Mouse (Mus musculus) erythroid progenitor cell, adult 5-6 weeks (primary cell): ENCODE measurements around the gene Svs3a. TPM values are rescaled to one million over a fixed set of nuclear protein-coding genes. Genes with fewer than 3 reads are reported as not detected.
"Not testable (repeated sequence)": the region's sequence is repeated elsewhere in the genome, so short reads cannot be mapped to it uniquely, and the experiment has no call there.

Experiments used
- ATAC-seq: replicated peaks from 2 replicates; pipeline ENCODE4 v1.8.0; 2016; ENCODE audit warnings: moderate number of reproducible peaks, mild to moderate bottlenecking, moderate TSS enrichment, inconsistent platforms; ENCODE audit not compliant: poor library complexity, low FRiP score, severe bottlenecking
- total RNA-seq, 2 experiments: library from RNA; stranded (forward) in 1 of 2; stranded (reverse) in 1 of 2; fragments of 150-400 nt in 1 of 2; fragments of 186-747, 209-891 nt in 1 of 2; gene quantifications; 2 replicates each; pipeline versions ENCODE4 v1.2.3 to v1.2.4; 2015 to 2017; ENCODE audit warnings: low replicate concordance in 2 of 2

Gene Svs3a
- total RNA-seq (2015; ENCODE audit: low replicate concordance) (not detected in 2 replicates), total RNA-seq (2017; ENCODE audit: low replicate concordance) (not detected in 2 replicates)

DNA sequence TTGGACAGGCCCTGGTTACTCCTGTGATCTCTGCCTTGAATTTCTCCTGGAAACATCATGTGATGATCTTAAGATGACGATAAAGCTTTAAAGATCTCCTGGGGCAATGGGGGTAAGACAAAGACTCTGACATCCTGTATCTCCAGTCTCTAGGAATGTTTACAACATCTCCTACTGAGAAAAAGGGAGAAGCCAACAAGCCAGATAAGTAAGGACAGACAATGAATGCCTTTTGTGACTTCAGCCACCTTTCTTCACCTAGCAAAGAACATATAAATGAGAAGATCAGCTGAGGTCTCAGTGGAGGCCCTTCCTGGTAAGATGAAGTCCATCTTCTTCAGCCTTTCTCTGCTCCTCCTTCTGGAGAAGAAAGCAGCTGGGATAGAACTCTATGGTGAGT is at the start of gene Svs3a:
Gene Svs3a (plus strand): TSS at position 301 of the 400 bp plus-strand sequence.
- ATAC-seq, result not testable (repeated sequence)

DNA sequence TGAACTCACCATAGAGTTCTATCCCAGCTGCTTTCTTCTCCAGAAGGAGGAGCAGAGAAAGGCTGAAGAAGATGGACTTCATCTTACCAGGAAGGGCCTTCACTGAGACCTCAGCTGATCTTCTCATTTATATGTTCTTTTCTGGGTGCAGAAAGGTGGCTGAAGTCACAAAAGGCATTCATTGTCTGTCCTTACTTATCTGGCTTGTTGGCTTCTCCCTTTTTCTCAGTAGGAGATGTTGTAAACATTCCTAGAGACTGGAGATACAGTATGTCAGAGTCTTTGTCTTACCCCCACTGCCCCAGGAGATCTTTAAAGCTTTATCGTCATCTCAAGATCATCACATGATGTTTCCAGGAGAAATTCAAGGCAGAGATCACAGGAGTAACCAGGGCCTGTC is 32.5 kb upstream of the Svs3a start, which contains the start of gene Svs3b:
Gene Svs3b (minus strand): TSS at position 101 of the 400 bp plus-strand sequence.
- not testable (repeated sequence) for ATAC-seq

DNA sequence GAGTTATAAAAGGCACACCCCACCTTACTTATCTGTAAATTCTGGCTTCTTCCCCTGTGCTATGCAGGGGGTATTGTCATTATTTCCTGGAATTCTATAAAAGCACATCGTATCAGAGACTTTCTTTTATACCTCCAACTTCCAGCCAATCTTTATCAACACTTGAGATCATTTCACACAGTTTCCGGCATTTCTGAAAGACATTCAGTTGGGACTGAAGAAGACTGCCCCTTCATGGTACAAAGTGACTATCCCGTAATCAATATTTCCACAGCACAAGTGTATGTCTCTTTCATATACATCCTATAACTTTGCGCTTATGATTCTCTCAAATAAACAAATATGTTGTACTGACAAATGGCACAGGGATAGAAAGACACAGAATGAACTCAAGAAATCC is 10.7 kb upstream of the Svs3a start, which contains the start of gene Svs4:
Gene Svs4 (minus strand): TSS at position 101 of the 400 bp plus-strand sequence.
- no peak for ATAC-seq

DNA sequence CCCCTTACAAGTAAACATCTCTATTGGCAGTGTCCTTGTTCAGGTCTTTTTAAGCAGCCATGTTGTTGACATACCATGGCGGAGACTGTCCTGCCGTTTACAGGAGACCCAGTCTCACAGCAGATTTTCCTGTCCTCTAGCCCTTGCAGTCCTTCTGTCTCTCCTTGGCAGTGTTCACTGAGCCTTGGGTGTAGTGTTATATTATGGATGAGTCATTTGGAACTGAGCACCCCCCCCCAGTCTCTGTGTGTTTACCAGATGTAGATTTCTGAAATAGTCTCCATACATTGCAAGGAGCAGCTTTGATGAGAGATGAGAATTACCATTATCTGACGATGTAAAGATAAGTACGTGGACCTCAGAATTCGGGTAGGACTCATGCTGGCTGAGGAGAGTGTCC is 23.5 kb downstream of the Svs3a start:
- ATAC-seq, result no peak

DNA sequence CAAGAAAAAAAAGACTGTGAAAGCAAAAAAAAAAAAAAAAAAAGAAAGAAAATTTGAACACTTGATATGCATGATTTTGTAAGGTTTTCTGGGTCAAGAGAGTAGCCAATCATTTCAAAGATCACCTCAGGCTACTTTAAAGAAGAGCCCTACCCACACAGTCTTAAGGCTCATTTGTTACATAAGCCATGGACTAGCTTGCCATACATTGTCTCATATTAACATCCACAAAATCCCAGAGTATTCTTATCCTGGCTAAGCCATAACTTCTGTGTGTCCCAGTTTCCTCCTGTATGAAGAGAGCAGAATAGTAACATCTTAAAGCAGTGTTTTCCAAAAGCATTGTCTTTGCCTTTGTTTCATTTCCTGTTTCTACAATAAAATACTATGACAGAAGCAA is 26.4 kb downstream of the Svs3a start:
- ATAC-seq, result not testable (repeated sequence)

DNA sequence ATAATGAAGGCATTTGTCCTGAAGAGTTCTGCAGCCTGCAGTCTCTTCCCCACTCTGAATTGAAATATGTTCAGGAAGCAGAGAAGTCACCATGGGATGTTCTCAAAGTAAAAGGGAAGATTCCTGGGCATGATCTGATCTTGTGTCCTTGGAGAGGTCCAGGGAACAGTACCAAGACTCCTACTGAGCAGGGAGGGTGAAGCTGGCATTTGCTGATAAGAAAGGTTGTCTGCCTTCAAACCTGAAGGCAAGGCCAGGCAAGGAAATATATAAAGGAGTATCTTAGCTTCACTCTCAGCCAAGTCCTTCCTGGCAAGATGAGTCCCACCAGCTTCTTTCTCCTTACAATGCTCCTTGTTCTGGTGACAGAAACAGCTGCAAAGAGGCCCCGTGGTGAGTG is 27.4 kb downstream of the Svs3a start, which contains the start of gene Svs6:
Gene Svs6 (plus strand): TSS at position 301 of the 400 bp plus-strand sequence.
- not testable (repeated sequence) for ATAC-seq

DNA sequence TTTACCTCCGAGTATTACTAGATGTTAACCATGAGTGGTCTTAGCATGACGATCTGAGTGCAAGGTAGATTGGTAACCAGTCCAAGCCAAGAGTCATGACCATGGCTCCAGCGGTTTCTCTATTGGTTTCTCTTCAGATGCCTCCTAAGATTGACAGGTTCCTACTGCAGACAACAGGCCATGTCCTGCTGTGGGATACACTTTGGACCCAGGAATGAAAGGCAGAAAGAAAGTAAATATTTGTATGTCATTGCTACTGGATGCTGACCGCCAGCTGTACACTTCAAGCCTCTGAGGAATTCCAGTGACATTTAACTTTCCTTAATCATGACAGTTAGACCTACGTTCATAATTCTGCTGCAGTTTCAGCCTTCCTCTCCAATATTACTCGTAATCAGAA is 31.9 kb downstream of the Svs3a start:
- no peak for ATAC-seq

DNA sequence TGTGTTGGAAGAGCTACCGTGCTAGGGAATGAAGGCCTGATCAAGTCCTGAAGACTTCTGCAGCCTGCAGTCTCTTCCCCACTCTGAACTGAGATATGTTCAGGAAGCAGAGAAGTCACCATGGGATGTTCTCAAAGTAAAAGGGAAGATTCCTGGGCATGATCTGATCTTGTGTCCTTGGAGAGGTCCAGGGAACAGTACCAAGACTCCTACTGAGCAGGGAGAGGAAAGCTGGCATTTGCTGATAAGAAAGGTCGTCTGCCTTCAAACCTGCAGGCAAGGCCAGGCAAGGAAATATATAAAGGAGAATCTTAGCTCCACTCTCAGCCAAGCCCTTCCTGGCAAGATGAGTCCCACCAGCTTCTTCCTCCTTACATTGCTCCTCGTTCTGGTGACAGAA is 43.4 kb downstream of the Svs3a start, which contains the start of gene Svs5:
Gene Svs5 (plus strand): TSS at position 301 of the 400 bp plus-strand sequence.
- ATAC-seq, result not testable (repeated sequence)

Other genes with a start within 250 kb of the Svs3a start
- gene Stk4, start 218.9 kb upstream of the Svs3a start, total RNA-seq (2015; ENCODE audit: low replicate concordance), result 58.7 and 62.5 TPM in 2 replicates
- 40.8 and 74.2 TPM in 2 replicates for gene Stk4, start 218.9 kb upstream of the Svs3a start, total RNA-seq (2017; ENCODE audit: low replicate concordance)
- gene Tomm34, start 218.1 kb upstream of the Svs3a start, total RNA-seq (2015; ENCODE audit: low replicate concordance), result 17.3 and 21.8 TPM in 2 replicates
- 9.9 and 10.2 TPM in 2 replicates for gene Tomm34, start 218.1 kb upstream of the Svs3a start, total RNA-seq (2017; ENCODE audit: low replicate concordance)
- gene Kcns1, start 118.2 kb upstream of the Svs3a start, total RNA-seq (2015; ENCODE audit: low replicate concordance), result not detected in 2 replicates
- not detected in 2 replicates for gene Kcns1, start 118.2 kb upstream of the Svs3a start, total RNA-seq (2017; ENCODE audit: low replicate concordance)
- gene Wfdc5, start 106.5 kb upstream of the Svs3a start, total RNA-seq (2015; ENCODE audit: low replicate concordance), result not detected in 2 replicates
- not detected in 2 replicates for gene Wfdc5, start 106.5 kb upstream of the Svs3a start, total RNA-seq (2017; ENCODE audit: low replicate concordance)
- not detected in 2 replicates for gene Wfdc12, start 98.7 kb upstream of the Svs3a start, total RNA-seq (2015; ENCODE audit: low replicate concordance)
- gene Wfdc12, start 98.7 kb upstream of the Svs3a start, total RNA-seq (2017; ENCODE audit: low replicate concordance), result not detected in 2 replicates
- gene Wfdc15a, start 89.1 kb upstream of the Svs3a start, total RNA-seq (2015; ENCODE audit: low replicate concordance), result not detected in 2 replicates
- gene Wfdc15a, start 89.1 kb upstream of the Svs3a start, total RNA-seq (2017; ENCODE audit: low replicate concordance), result not detected in 2 replicates
- not detected in 2 replicates for gene Wfdc15b, start 67.6 kb upstream of the Svs3a start, total RNA-seq (2015; ENCODE audit: low replicate concordance)
- gene Wfdc15b, start 67.6 kb upstream of the Svs3a start, total RNA-seq (2017; ENCODE audit: low replicate concordance), result not detected in 2 replicates
- gene Svs2, start 50.8 kb upstream of the Svs3a start, total RNA-seq (2015; ENCODE audit: low replicate concordance), result not detected in 2 replicates
- not detected in 2 replicates for gene Svs2, start 50.8 kb upstream of the Svs3a start, total RNA-seq (2017; ENCODE audit: low replicate concordance)
- gene Svs3b, start 32.6 kb upstream of the Svs3a start, total RNA-seq (2015; ENCODE audit: low replicate concordance), result not detected in 2 replicates
- not detected in 2 replicates for gene Svs3b, start 32.6 kb upstream of the Svs3a start, total RNA-seq (2017; ENCODE audit: low replicate concordance)
- gene Svs4, start 10.8 kb upstream of the Svs3a start, total RNA-seq (2015; ENCODE audit: low replicate concordance), result not detected in 2 replicates
- gene Svs4, start 10.8 kb upstream of the Svs3a start, total RNA-seq (2017; ENCODE audit: low replicate concordance), result not detected in 2 replicates
- not detected in 2 replicates for gene Svs6, start 27.5 kb downstream of the Svs3a start, total RNA-seq (2015; ENCODE audit: low replicate concordance)
- not detected in 2 replicates for gene Svs6, start 27.5 kb downstream of the Svs3a start, total RNA-seq (2017; ENCODE audit: low replicate concordance)
- not detected in 2 replicates for gene Svs5, start 43.5 kb downstream of the Svs3a start, total RNA-seq (2015; ENCODE audit: low replicate concordance)
- not detected in 2 replicates for gene Svs5, start 43.5 kb downstream of the Svs3a start, total RNA-seq (2017; ENCODE audit: low replicate concordance)
- gene Slpi, start 99.8 kb downstream of the Svs3a start, total RNA-seq (2015; ENCODE audit: low replicate concordance), result 36.9 and 68.8 TPM in 2 replicates
- 6.3 and 11.0 TPM in 2 replicates for gene Slpi, start 99.8 kb downstream of the Svs3a start, total RNA-seq (2017; ENCODE audit: low replicate concordance)
- gene Rbpjl, start 113.9 kb downstream of the Svs3a start, total RNA-seq (2015; ENCODE audit: low replicate concordance), result not detected in 2 replicates
- not detected in 2 replicates for gene Rbpjl, start 113.9 kb downstream of the Svs3a start, total RNA-seq (2017; ENCODE audit: low replicate concordance)
- not detected in 2 replicates for gene Matn4, start 115.9 kb downstream of the Svs3a start, total RNA-seq (2015; ENCODE audit: low replicate concordance)
- not detected in 2 replicates for gene Matn4, start 115.9 kb downstream of the Svs3a start, total RNA-seq (2017; ENCODE audit: low replicate concordance)
- gene Sdc4, start 154.6 kb downstream of the Svs3a start, total RNA-seq (2015; ENCODE audit: low replicate concordance), result 2.5 and 7.2 TPM in 2 replicates
- 5.7 and 7.2 TPM in 2 replicates for gene Sdc4, start 154.6 kb downstream of the Svs3a start, total RNA-seq (2017; ENCODE audit: low replicate concordance)
- 8.8 and 10.8 TPM in 2 replicates for gene Sys1, start 167.7 kb downstream of the Svs3a start, total RNA-seq (2015; ENCODE audit: low replicate concordance)
- gene Sys1, start 167.7 kb downstream of the Svs3a start, total RNA-seq (2017; ENCODE audit: low replicate concordance), result 3.1 and 5.3 TPM in 2 replicates
- gene Gm20458, start 171.7 kb downstream of the Svs3a start, total RNA-seq (2015; ENCODE audit: low replicate concordance), result not detected in 2 replicates
- not detected in 2 replicates for gene Gm20458, start 171.7 kb downstream of the Svs3a start, total RNA-seq (2017; ENCODE audit: low replicate concordance)
- not detected in 2 replicates for gene Trp53tg5, start 184.5 kb downstream of the Svs3a start, total RNA-seq (2015; ENCODE audit: low replicate concordance)
- not detected in 2 replicates for gene Trp53tg5, start 184.5 kb downstream of the Svs3a start, total RNA-seq (2017; ENCODE audit: low replicate concordance)
- 6.3 TPM in 1 of 2 replicates, not detected in the other for gene Dbndd2, start 196.8 kb downstream of the Svs3a start, total RNA-seq (2015; ENCODE audit: low replicate concordance)
- gene Dbndd2, start 196.8 kb downstream of the Svs3a start, total RNA-seq (2017; ENCODE audit: low replicate concordance), result 0.61 TPM in 1 of 2 replicates, not detected in the other
- 18.0 and 22.7 TPM in 2 replicates for gene Pigt, start 208.3 kb downstream of the Svs3a start, total RNA-seq (2015; ENCODE audit: low replicate concordance)
- gene Pigt, start 208.3 kb downstream of the Svs3a start, total RNA-seq (2017; ENCODE audit: low replicate concordance), result 7.7 and 26.9 TPM in 2 replicates